Mouse (Mus musculus): Measurements from ENCODE around the gene Ptms.

DNA sequence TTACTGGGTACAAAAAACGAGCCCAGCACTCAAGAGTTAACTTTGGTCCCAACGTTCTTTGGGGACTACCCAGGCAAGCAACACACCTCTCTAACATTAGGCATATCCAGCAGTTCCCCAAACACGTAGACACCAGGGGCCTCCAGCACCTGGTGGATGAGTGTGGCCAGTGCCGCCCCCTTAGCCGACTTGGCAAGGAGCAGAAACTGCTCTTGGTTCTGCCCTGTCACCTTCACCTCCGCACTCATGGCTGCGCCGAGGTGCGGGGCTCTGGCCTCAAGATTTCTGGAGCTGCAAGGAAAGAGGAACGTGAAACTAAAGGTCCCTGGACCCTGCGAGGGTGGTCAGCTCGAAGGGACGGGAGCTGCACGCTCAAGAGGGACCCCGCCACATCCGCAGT, 44.7 kb upstream of the Ptms start:
- no peak for TF ChIP-seq POLR2A (IDR thresholded peaks at IDR 0.05; ENCODE audit: insufficient read length, low read depth)
- no peak for TF ChIP-seq MAX (IDR thresholded peaks at IDR 0.05; ENCODE audit: low read depth)
